Mouse (Mus musculus): ENCODE measurements at regions not wholly inside any gene's neighbourhood (a gene's known extent, or its start where the extent isn't known, plus 50 kb on each side); places are given as distances from the start of the nearest gene placed in this dataset.

DNA sequence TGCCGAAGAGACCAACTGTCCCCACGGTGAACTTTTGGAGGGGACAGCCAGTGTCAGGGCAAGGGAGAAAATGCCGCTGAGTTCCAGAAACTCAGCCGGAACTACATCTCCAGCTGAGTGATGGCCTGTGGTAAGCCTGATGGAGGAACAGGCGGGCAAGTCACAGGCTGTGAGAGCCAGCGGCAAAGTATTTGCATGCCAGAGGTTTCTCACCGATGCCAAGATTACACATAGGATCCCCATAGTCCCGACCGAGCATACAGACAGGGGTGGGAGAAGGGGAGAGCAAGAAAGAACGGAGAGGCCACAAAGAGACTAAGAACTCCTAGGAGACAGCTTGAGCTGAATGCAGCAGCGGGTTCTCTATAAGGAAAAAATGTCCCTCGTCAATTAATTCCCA lies 55.8 kb upstream of the Daam1 start:
- no peak for DNase-seq (ENCODE audit: low spot score)

DNA sequence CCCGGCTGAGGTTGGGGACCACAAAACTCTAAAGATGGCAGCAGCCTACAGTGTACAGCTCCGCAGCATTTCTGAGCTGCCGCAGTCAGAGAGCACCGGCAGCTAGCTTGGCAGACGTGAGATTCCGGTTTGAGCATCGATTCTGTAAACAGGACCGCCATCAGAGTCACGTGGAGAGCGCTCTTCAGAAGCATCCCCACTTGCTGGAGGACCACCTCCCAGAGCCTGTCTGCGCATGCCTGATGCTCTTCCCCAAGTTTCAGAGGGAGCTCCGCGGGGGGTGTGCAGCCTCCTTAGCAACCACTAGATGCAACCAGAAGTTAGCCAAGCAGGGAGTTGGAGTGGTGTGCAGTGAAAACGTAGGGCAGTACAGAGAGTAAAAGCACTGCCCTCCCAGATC lies 52.7 kb upstream of the Daam1 start:
- DNase-seq (ENCODE audit: low spot score), result no peak

DNA sequence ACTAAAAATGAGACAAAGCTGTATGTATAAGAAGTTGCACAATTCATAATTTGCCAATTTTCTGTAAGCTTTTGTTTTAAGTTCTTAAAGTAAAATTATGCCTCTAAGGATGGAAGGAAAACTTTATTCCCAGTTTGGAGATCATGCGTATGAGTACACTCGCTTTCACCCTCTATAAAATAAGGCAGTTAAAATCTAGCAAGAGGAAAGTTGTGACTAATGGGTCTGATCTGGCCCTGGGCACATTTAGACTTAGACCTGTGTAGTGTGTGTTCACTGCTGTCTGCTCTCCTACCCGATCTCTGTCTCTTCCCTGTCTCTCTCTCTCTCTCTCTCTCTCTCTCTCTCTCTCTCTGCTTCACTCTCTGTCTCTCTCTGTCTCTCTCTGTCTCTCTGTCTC lies 51.9 kb upstream of the Daam1 start:
- DNase-seq (ENCODE audit: low spot score), result no peak

DNA sequence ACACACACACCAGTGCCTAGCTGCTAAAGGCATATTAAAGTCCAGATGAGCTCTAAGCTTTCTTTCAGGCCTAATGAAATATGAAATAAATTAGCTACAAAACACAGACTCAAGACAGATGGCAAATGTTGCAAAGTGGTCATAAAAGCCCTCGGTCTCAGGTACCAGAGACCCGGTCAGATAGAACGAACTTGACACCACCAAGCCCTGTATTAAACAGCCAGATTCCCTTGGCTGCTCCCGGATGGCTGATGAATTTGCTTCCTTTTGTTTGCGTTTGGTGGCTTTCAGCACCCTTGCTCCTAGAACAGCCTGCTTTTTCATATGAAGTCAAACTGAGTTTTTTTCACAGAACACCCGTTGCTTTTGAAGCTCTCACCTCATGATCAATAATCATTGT lies 51.5 kb upstream of the Daam1 start:
- no peak for DNase-seq (ENCODE audit: low spot score)
